Mouse (Mus musculus) heart, postnatal 0 days (tissue): ENCODE measurements around the gene Chd4.

Source experiments
- CTCF ChIP-seq: IDR thresholded peaks from 2 replicates; pipeline ENCODE4 v1.5.1; 2016; ENCODE audit warnings: antibody characterized with exemption, control low read depth, low read depth
- EP300 ChIP-seq: IDR thresholded peaks from 2 replicates; pipeline ENCODE4 v1.6.1; 2016; ENCODE audit warnings: antibody characterized with exemption, low read depth

DNA sequence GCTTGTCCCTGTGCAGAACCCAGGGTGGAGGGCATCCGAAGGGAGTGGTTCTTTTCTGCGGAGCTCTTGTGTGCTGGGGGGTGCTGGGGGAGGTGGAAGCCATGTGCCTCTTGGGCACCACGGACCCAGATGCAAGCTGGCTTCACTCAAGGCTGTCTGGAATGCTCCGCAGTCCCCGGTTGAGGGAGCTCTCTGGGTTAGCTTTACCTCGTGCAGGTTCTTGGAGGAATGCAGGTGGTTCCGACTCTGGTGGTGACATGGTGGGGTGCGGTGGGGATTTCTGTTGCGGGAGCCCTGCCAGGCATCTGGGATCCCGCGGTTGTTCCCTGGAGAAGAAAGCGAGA, 1.5 kb downstream of the Chd4 start:
- TF ChIP-seq CTCF (no peak), EP300 (no peak)
